Mouse (Mus musculus): ENCODE measurements around the gene 1700025G04Rik. TPM values are rescaled to one million over a fixed set of nuclear protein-coding genes. Genes with fewer than 3 reads are reported as not detected.

Gene 1700025G04Rik
- polyA plus RNA-seq, 1 experiment, result 24.7 TPM

DNA sequence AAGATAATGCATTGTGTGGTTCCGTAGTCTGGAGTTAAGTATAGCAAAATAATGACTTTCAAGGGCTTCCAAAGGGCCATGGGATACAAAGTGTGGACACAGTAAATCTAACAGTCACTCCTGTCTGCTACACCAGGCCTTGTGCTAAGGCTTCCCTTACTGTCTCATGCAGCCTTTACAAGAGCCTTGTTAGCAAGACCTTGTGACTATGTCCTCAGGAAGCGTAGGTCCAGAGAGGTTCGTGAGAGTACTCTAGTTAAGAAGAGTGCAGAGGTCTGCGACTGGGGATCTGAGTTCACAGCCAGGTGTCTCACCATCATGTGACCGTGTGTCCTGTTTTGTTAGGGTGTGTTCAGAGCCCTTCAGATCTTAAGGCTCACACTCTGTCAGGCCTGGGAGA, 121.8 kb downstream of the 1700025G04Rik start:
- Histone ChIP-seq H3K27ac (ENCODE audit: insufficient read depth, low read length) (no peak overlapping the region), H3K4me3 (ENCODE audit: insufficient read depth, low read length) (no peak overlapping the region), H3K4me1 (ENCODE audit: control insufficient read depth, insufficient read depth, low read length) (no peaks in the 10 kb centered on the region)
- TF ChIP-seq CTCF (IDR thresholded peaks at IDR 0.05; ENCODE audit: extremely low read depth, insufficient read depth, low read length), result no peak

DNA sequence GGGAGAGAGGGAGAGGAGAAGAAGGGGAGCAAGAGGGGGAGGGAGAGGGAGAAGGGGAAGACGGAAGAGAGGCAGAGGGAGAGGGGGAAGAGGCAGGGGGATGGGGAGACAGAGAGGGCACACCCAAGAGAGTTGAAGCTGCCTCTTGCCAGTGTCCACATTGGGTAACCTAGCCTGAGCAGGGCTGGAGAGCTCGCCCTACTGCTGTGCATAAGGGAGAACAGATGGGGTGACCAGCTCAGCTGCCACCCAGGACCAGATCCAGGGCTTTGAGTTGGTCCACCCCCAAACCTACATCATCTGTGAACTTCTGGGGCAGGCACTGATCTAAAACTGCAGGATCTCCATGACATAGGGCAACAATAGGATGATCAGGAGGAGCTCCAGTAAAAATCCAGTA, 125.1 kb downstream of the 1700025G04Rik start:
- Histone ChIP-seq H3K4me3 (ENCODE audit: insufficient read depth, low read length) (no peak overlapping the region), H3K27ac (ENCODE audit: insufficient read depth, low read length) (no peak overlapping the region), H3K4me1 (ENCODE audit: control insufficient read depth, insufficient read depth, low read length) (no peaks in the 10 kb centered on the region)
- TF ChIP-seq CTCF (IDR thresholded peaks at IDR 0.05; ENCODE audit: extremely low read depth, insufficient read depth, low read length) (no peak), POLR2A (IDR thresholded peaks at IDR 0.05; ENCODE audit: extremely low read depth, insufficient read depth, low read length) (no peak)

DNA sequence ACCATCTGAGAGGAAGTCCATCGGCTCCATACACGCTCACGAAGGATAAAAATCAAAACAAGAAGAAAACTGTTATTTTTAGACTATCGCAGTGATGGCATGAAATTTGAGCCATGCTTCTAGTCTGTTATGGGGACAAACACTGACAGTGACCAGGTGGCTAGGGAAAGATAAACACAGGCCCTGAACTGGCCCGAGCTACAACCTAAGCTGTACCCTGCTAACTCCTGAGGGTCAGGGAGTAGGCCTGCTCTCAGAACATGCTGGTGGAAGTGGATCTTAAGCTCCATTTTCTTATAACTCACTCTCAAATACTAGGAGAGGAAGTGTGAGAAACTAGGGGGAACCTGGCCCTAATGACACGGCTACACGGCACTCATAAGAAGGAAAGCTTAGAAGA, 126.7 kb downstream of the 1700025G04Rik start:
- TF ChIP-seq CTCF (IDR thresholded peaks at IDR 0.05; ENCODE audit: extremely low read depth, insufficient read depth, low read length) (no peak), POLR2A (IDR thresholded peaks at IDR 0.05; ENCODE audit: extremely low read depth, insufficient read depth, low read length) (no peak)
- no peak overlapping the region for H3K4me3 ChIP-seq (ENCODE audit: insufficient read depth, low read length)
- no peak overlapping the region for H3K27ac ChIP-seq (ENCODE audit: insufficient read depth, low read length)
- H3K4me1 ChIP-seq (ENCODE audit: control insufficient read depth, insufficient read depth, low read length), result no peaks in the 10 kb centered on the region

DNA sequence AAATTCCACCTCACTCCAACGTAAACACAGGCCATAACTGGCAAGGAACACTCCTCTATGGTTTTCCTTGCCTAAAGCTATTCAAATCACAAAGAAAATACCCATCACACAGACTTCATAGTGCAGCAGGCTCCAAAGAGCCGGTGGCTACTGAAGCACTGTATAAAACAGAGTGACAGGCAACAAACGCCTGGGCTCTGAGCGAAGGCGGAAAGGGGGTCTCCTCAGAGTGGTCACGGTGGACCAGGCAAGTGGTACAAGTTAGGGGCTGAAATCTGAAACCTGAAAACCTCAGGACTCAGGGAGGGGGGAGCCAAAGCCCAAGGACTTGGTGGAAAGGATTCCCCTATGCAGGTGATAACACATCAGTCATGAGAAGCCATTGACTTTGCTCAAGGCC, 127.8 kb downstream of the 1700025G04Rik start:
- H3K4me1 ChIP-seq (ENCODE audit: control insufficient read depth, insufficient read depth, low read length), result peaks cover 2% of the 10 kb centered on the region; the same call in 1 of the 2 replicates
- H3K4me3 ChIP-seq (ENCODE audit: insufficient read depth, low read length), result no peak overlapping the region
- H3K27ac ChIP-seq (ENCODE audit: insufficient read depth, low read length), result no peak overlapping the region
- TF ChIP-seq POLR2A (IDR thresholded peaks at IDR 0.05; ENCODE audit: extremely low read depth, insufficient read depth, low read length), result no peak
- TF ChIP-seq CTCF (IDR thresholded peaks at IDR 0.05; ENCODE audit: extremely low read depth, insufficient read depth, low read length), result no peak

DNA sequence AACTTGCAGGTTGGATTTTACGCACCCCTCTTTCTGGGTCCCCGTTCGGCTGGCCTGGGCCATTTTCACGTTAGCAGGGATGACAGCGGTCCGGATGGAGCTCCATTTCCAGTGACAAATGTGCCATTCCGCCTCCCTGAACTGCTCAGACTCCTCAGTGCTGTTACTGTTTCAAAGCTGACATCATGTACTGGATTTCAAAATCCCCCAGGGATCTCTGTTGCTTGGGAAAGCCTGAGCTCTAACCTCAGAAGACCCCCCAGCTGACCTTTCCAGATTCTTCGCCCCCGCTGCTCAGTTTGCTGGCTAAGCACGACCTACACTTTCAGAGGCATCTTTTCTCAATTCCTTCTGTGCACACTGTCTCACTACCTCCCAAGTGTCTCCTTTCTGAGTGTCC, 128.7 kb downstream of the 1700025G04Rik start:
- H3K4me1 ChIP-seq (ENCODE audit: control insufficient read depth, insufficient read depth, low read length), result peaks cover 3% of the 10 kb centered on the region; the same call in 1 of the 2 replicates
- no peak overlapping the region for H3K27ac ChIP-seq (ENCODE audit: insufficient read depth, low read length)
- no peak for TF ChIP-seq POLR2A (IDR thresholded peaks at IDR 0.05; ENCODE audit: extremely low read depth, insufficient read depth, low read length)
- TF ChIP-seq CTCF (IDR thresholded peaks at IDR 0.05; ENCODE audit: extremely low read depth, insufficient read depth, low read length), result no peak
- H3K4me3 ChIP-seq (ENCODE audit: insufficient read depth, low read length), result no peak overlapping the region

DNA sequence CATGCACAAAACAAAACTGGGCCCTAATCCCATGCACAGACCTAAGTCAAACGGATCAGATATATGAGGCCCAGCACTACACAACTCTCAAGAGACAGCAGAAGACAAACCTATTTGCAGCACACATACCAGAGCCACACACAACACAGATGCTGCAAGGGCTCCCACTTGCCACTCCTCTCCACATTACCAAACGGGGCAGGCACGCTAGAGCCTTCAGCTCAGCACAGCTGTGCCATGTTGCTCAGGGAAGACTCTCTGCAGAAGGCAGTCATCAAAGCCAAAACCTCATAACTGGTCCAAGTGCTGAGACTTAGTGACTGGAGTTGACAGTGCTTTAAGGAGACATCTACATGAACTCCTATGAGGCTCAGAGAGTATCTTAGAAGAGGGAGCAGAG, 130.9 kb downstream of the 1700025G04Rik start:
- no peak overlapping the region for H3K4me3 ChIP-seq (ENCODE audit: insufficient read depth, low read length)
- TF ChIP-seq CTCF (IDR thresholded peaks at IDR 0.05; ENCODE audit: extremely low read depth, insufficient read depth, low read length) (no peak), POLR2A (IDR thresholded peaks at IDR 0.05; ENCODE audit: extremely low read depth, insufficient read depth, low read length) (no peak)
- H3K27ac ChIP-seq (ENCODE audit: insufficient read depth, low read length), result no peak overlapping the region
- peaks cover 3% of the 10 kb centered on the region; the same call in 1 of the 2 replicates for H3K4me1 ChIP-seq (ENCODE audit: control insufficient read depth, insufficient read depth, low read length)

DNA sequence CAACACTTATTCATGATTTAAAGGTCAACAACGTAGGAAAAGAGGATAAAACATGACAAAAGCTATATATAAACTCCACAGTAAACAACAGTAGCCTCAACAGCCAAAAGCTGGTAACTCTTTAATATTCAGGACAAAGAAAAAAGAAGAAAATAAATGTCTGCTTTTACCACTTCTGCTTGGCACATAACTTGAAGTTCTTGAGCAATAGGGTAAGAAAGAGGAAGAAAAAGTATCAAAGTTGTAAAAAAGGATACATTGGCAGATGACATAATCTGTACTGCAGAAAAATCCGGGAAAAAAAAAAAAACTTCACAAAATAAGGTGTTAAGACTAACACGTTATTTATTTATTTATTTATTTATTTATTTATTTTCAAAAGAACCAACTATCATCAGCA, 131.5 kb downstream of the 1700025G04Rik start:
- Histone ChIP-seq H3K4me1 (ENCODE audit: control insufficient read depth, insufficient read depth, low read length) (peaks cover 4% of the 10 kb centered on the region; the same call in 1 of the 2 replicates), H3K4me3 (ENCODE audit: insufficient read depth, low read length) (no peak overlapping the region), H3K27ac (ENCODE audit: insufficient read depth, low read length) (no peak overlapping the region)
- TF ChIP-seq POLR2A (IDR thresholded peaks at IDR 0.05; ENCODE audit: extremely low read depth, insufficient read depth, low read length), result no peak
- TF ChIP-seq CTCF (IDR thresholded peaks at IDR 0.05; ENCODE audit: extremely low read depth, insufficient read depth, low read length), result no peak

GRCm38 (mm10) chr1:151957669-151958068, 132.3 kb downstream of the 1700025G04Rik start:
- H3K4me1 ChIP-seq (ENCODE audit: control insufficient read depth, insufficient read depth, low read length), result peaks cover 11% of the 10 kb centered on the region
- H3K4me3 ChIP-seq (ENCODE audit: insufficient read depth, low read length), result no peak overlapping the region
- TF ChIP-seq CTCF (IDR thresholded peaks at IDR 0.05; ENCODE audit: extremely low read depth, insufficient read depth, low read length) (no peak), POLR2A (IDR thresholded peaks at IDR 0.05; ENCODE audit: extremely low read depth, insufficient read depth, low read length) (no peak)
- H3K27ac ChIP-seq (ENCODE audit: insufficient read depth, low read length), result no peak overlapping the region

GRCm38 (mm10) chr1:151955866-151956265, 134.1 kb downstream of the 1700025G04Rik start:
- H3K27ac ChIP-seq (ENCODE audit: insufficient read depth, low read length), result no peak overlapping the region
- peaks cover 11% of the 10 kb centered on the region for H3K4me1 ChIP-seq (ENCODE audit: control insufficient read depth, insufficient read depth, low read length)
- no peak overlapping the region for H3K4me3 ChIP-seq (ENCODE audit: insufficient read depth, low read length)
- TF ChIP-seq CTCF (IDR thresholded peaks at IDR 0.05; ENCODE audit: extremely low read depth, insufficient read depth, low read length) (no peak), POLR2A (IDR thresholded peaks at IDR 0.05; ENCODE audit: extremely low read depth, insufficient read depth, low read length) (no peak)

- Histone ChIP-seq H3K27ac (ENCODE audit: insufficient read depth, low read length) (no peak overlapping the region), H3K4me1 (ENCODE audit: control insufficient read depth, insufficient read depth, low read length) (peaks cover 11% of the 10 kb centered on the region), H3K4me3 (ENCODE audit: insufficient read depth, low read length) (no peak overlapping the region)
- no peak for TF ChIP-seq POLR2A (IDR thresholded peaks at IDR 0.05; ENCODE audit: extremely low read depth, insufficient read depth, low read length)
- TF ChIP-seq CTCF (IDR thresholded peaks at IDR 0.05; ENCODE audit: extremely low read depth, insufficient read depth, low read length), result no peak
These were observed 136.4 kb downstream of the 1700025G04Rik start for GRCm38 (mm10) chr1:151953563-151953962.

Measured in cortical plate, adult 2 months (tissue).